Comparison of ENCODE assay signal across 18 mouse cellular contexts in the genomic region with DNA sequence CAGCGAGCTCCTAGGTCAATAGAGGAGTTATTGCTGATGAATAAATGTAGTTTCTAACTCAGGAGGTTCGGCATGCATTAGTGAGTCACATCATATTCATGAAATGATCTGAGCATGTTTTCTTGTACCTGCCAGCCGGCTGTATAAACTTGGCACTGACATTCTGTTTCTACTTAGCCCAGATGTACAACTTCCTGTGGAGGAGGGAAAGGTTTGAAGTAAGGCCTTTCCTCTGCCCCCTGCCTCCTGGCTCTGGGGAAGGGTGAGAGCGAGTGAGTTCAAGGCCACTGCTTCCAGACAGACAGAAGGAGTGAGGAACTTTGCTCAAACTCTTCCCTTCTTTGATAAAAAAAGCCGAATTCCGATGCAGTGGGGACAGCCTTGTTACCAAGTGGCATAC. TPM values are rescaled to one million over a fixed set of nuclear protein-coding genes. Genes with fewer than 3 reads are reported as not detected.
DNase-seq lines count a peak whose midpoint lies in the region; ATAC-seq lines count a peak whose summit lies in the region.
"Had no signal": no experiment of that assay in that cellular context is flagged by ENCODE, and none has a peak within 500 bp of the region (broad histone marks: within the 10 kb centered on the region; RNA-seq: fewer than 3 reads in every experiment).

No protein-coding gene starts in this region.

- ATAC-seq in CD4-positive, CD25-positive, alpha-beta regulatory T cell, adult 4 months = peak; percentile 68
- ATAC-seq in activated CD4-positive, CD25-positive, alpha-beta regulatory T cell, adult 4 months = no peak
- ATAC-seq in midbrain, embryonic 15.5 days (replicated peaks) = no peak
- ATAC-seq: forebrain, embryonic 16.5 days; liver, postnatal 0 days had no signal

- no peak overlapping the region for H3K9ac ChIP-seq in midbrain, embryonic 15.5 days
- H3K9ac ChIP-seq: liver, postnatal 0 days; midbrain, embryonic 12.5 days; stomach, embryonic 15.5 days had no signal

- peak overlapping the region; percentile 73 for H3K27ac ChIP-seq in limb, embryonic 10.5 days
- H3K27ac ChIP-seq in midbrain, embryonic 15.5 days = no peak overlapping the region
- H3K27ac ChIP-seq: midbrain, embryonic 12.5 days; stomach, embryonic 15.5 days had no signal

- no peaks in the 10 kb centered on the region for H3K9me3 ChIP-seq in limb, embryonic 10.5 days (replicated peaks)
- H3K9me3 ChIP-seq in midbrain, embryonic 15.5 days = no peaks in the 10 kb centered on the region
- H3K9me3 ChIP-seq: midbrain, embryonic 12.5 days; stomach, embryonic 15.5 days had no signal

- no peak overlapping the region for H3K4me3 ChIP-seq in limb, embryonic 10.5 days
- no peak overlapping the region for H3K4me3 ChIP-seq in midbrain, embryonic 15.5 days
- H3K4me3 ChIP-seq: midbrain, embryonic 12.5 days; stomach, embryonic 15.5 days had no signal

- peak; percentile 15 for DNase-seq in kidney, postnatal 14 days
- no peak for DNase-seq in kidney, adult 11 months
- no peak for DNase-seq in limb, embryonic 10.5 days (ENCODE audit: low spot score)
- DNase-seq in thymus, postnatal 10 days (ENCODE audit: low spot score in 2 of 2) = peak; percentile 16 to 18
- DNase-seq in kidney, postnatal 10 days = no peak
- DNase-seq: cerebellum, adult 18-20 months; gastrocnemius, postnatal 36 days; heart, postnatal 10 days; kidney, postnatal 4 days; liver, postnatal 0 days; right cerebral cortex, postnatal 14 days had no signal

- H3K4me2 ChIP-seq in midbrain, embryonic 15.5 days = no peak overlapping the region
- H3K4me2 ChIP-seq: midbrain, embryonic 12.5 days; stomach, embryonic 15.5 days had no signal

- H3K36me3 ChIP-seq in limb, embryonic 10.5 days = no peaks in the 10 kb centered on the region
- H3K36me3 ChIP-seq in midbrain, embryonic 15.5 days (replicated peaks) = no peaks in the 10 kb centered on the region
- H3K36me3 ChIP-seq: midbrain, embryonic 12.5 days; stomach, embryonic 15.5 days had no signal

- peaks cover 66% of the 10 kb centered on the region for H3K4me1 ChIP-seq in limb, embryonic 10.5 days
- peaks cover 4% of the 10 kb centered on the region; the same call in 1 of the 2 replicates for H3K4me1 ChIP-seq in midbrain, embryonic 15.5 days

- 65% methylated on average over 6 of the region's 6 CpGs for WGBS in limb, embryonic 10.5 days
- 88% methylated on average over 6 of the region's 6 CpGs for WGBS in midbrain, embryonic 15.5 days

- no peaks in the 10 kb centered on the region for H3K27me3 ChIP-seq in limb, embryonic 10.5 days (ENCODE audit: low read depth, poor library complexity, severe bottlenecking)
- H3K27me3 ChIP-seq in midbrain, embryonic 15.5 days (replicated peaks) = no peaks in the 10 kb centered on the region
- H3K27me3 ChIP-seq: midbrain, embryonic 12.5 days; stomach, embryonic 15.5 days had no signal

RNA-seq across cellular contexts. Expression of a gene that starts 39.0 kb away (rescaled TPM):
- polyA plus RNA-seq in CD4-positive, CD25-positive, alpha-beta regulatory T cell, adult 4 months (2017; shearing (Covaris generic)) = not detected
- polyA plus RNA-seq in limb, embryonic 10.5 days (2016; fragmentation: Nextera tagmentation; extraction: Ambion mirVana) = not detected in 2 replicates
- polyA plus RNA-seq in activated CD4-positive, CD25-positive, alpha-beta regulatory T cell, adult 4 months (2017; shearing (Covaris generic)) = not detected
- 0.52 TPM in 1 of 2 replicates, not detected in the other for polyA plus RNA-seq in midbrain, embryonic 15.5 days (2015; fragmentation: Nextera tagmentation; extraction: Ambion mirVana)
- polyA plus RNA-seq: forebrain, embryonic 16.5 days; liver, postnatal 0 days; midbrain, embryonic 12.5 days; neural tube, embryonic 14.5 days had no signal

Comparison
In these comparisons a context has a peak if more than half of its experiments do, and no peak if none do; other contexts are left out.
1. DNase-seq: peak in kidney, postnatal 14 days (single experiment) and thymus, postnatal 10 days (2 of 2); none in kidney, adult 11 months (single experiment), limb, embryonic 10.5 days (single experiment) and kidney, postnatal 10 days (single experiment).